Comparison of ENCODE assay signal across 8 mouse cellular contexts in genomic region chr8:61515931-61516744, GRCm38 (mm10). TPM values are rescaled to one million over a fixed set of nuclear protein-coding genes. Genes with fewer than 3 reads are reported as not detected.
A peak's percentile ranks its signal among the peaks of the same experiment; 100 is the strongest.
DNase-seq lines count a peak whose midpoint lies in the region; ATAC-seq and TF ChIP-seq lines count a peak whose summit lies in the region.

No protein-coding gene starts in this region.

- intact Hi-C loops in left cerebral cortex, postnatal 25 days (cut with DNase I): loop anchor here (2.0 to 10.0 kb wide), 3 partner anchors 441 to 1011 kb away; partner anchors contain the start of genes Aadat and Gm10283

- no peaks in the 10 kb centered on the region for H3K27me3 ChIP-seq in heart, embryonic 12.5 days (replicated peaks)
- H3K27me3 ChIP-seq in midbrain, embryonic 16.5 days (ENCODE audit: control insufficient read depth, insufficient read depth, low read depth, low read length): no peaks in the 10 kb centered on the region

- no peak overlapping the region for H3K4me3 ChIP-seq in heart, embryonic 12.5 days
- peak overlapping the region; percentile 6; the same call in 1 of the 2 replicates for H3K4me3 ChIP-seq in cortical plate, adult 2 months (ENCODE audit: insufficient read depth, low read length)
- H3K4me3 ChIP-seq in midbrain, embryonic 16.5 days (ENCODE audit: low read depth, low read length): peak overlapping the region; percentile 29

- TF ChIP-seq CTCF in cortical plate, adult 2 months (IDR thresholded peaks at IDR 0.05; ENCODE audit: extremely low read depth, insufficient read depth, low read length): peak; percentile 89

- H3K4me2 ChIP-seq in heart, embryonic 12.5 days: no peak overlapping the region
- peak overlapping the region; percentile 47 for H3K4me2 ChIP-seq in midbrain, embryonic 16.5 days (ENCODE audit: low read length)

- 60% methylated on average over 25 of the region's 25 CpGs for WGBS in heart, embryonic 12.5 days
- WGBS in midbrain, embryonic 16.5 days: 15% methylated on average over 25 of the region's 25 CpGs

- H3K9me3 ChIP-seq in heart, embryonic 12.5 days (replicated peaks): no peaks in the 10 kb centered on the region
- H3K9me3 ChIP-seq in midbrain, embryonic 16.5 days (replicated peaks; ENCODE audit: control insufficient read depth, low read length, poor library complexity, severe bottlenecking): no peaks in the 10 kb centered on the region

- no peak for ATAC-seq in heart, embryonic 12.5 days (ENCODE audit: insufficient number of reproducible peaks, low FRiP score)
- peak; percentile 90 for ATAC-seq in midbrain, embryonic 16.5 days

- DNase-seq in heart, adult 11 months: peak; percentile 92
- peak; percentile 83 for DNase-seq in gastrocnemius, postnatal 10 days
- peak; percentile 57 for DNase-seq in kidney, adult 11 months
- DNase-seq in left cerebral cortex, postnatal 25 days (ENCODE audit: low spot score in 2 of 2): peak; percentile 88 to 90
- DNase-seq in spleen, postnatal 14 days (ENCODE audit: low spot score in 2 of 2): peak; percentile 27 to 62

- TF ChIP-seq POLR2A in cortical plate, adult 2 months (IDR thresholded peaks at IDR 0.05; ENCODE audit: extremely low read depth, insufficient read depth, low read length): 0 out of 2 replicates have a peak, but pooled peaks have one; percentile 40

- no peaks in the 10 kb centered on the region for H3K4me1 ChIP-seq in heart, embryonic 12.5 days (replicated peaks)
- no peaks in the 10 kb centered on the region for H3K4me1 ChIP-seq in cortical plate, adult 2 months (ENCODE audit: control insufficient read depth, insufficient read depth, low read length)
- H3K4me1 ChIP-seq in midbrain, embryonic 16.5 days (ENCODE audit: control insufficient read depth, insufficient read depth, low read length): peaks cover 19% of the 10 kb centered on the region

- peaks cover 81% of the 10 kb centered on the region for H3K36me3 ChIP-seq in heart, embryonic 12.5 days
- H3K36me3 ChIP-seq in midbrain, embryonic 16.5 days (ENCODE audit: control insufficient read depth, insufficient read depth, low read length): no peaks in the 10 kb centered on the region

- no peak overlapping the region for H3K27ac ChIP-seq in heart, embryonic 12.5 days (ENCODE audit: poor library complexity, severe bottlenecking)
- no peak overlapping the region for H3K27ac ChIP-seq in cortical plate, adult 2 months (ENCODE audit: insufficient read depth, low read length)
- H3K27ac ChIP-seq in midbrain, embryonic 16.5 days (ENCODE audit: low read length): peak overlapping the region; percentile 82

- H3K9ac ChIP-seq in heart, embryonic 12.5 days: no peak overlapping the region
- peak overlapping the region; percentile 52 for H3K9ac ChIP-seq in midbrain, embryonic 16.5 days (ENCODE audit: low read depth, low read length)

RNA-seq across cellular contexts. Expression of gene Cbr4, which starts 28.6 kb away (rescaled TPM):
- polyA plus RNA-seq in heart, embryonic 12.5 days (2016; fragmentation: Nextera tagmentation; extraction: Ambion mirVana): 37.8 and 39.0 TPM in 2 replicates
- polyA plus RNA-seq in cortical plate, adult 2 months (2012; rRNA removed): 15.2 and 19.3 TPM in 2 replicates
- 10 to 100 TPM; 28.5 to 32.2 TPM for total RNA-seq in gastrocnemius, postnatal 10 days (2021)
- total RNA-seq in left cerebral cortex, postnatal 25 days (2021): 10 to 100 TPM; 21.3 to 21.5 TPM
- polyA plus RNA-seq in midbrain, embryonic 16.5 days (2015; fragmentation: Nextera tagmentation; extraction: Ambion mirVana): 17.4 and 20.4 TPM in 2 replicates
